Mouse (Mus musculus): ENCODE results near the gene Kti12. TPM values are rescaled to one million over a fixed set of nuclear protein-coding genes. Genes with fewer than 3 reads are reported as not detected.

The Kti12 gene
- total and polyA plus RNA-seq, 2 experiments from 2014 or later: 29.4 to 34.8 TPM

DNA sequence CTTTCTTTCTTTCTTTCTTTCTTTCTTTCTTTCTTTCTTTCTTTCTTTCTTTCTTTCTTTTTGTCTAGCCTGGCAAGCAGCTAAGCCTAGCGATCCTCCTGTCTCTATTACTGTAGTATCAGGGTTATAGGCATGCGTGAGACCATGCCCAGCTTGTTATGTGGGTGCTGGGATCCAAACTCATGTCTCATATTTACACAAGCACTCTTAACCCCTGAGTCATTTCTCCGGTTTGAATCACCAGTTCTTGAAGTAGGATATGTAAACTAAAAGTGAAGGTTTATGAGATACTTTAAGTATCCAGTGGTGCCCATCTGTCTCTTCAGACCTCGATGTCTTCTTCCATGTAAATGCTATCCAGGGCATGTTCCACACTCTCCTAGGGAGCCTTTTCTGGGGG, 39.9 kb downstream of the Kti12 start:
- Histone ChIP-seq H3K4me3 (ENCODE audit: low read length) (no peak overlapping the region), H3K9ac (replicated peaks; ENCODE audit: low read length) (no peak overlapping the region), H3K27ac (no peak overlapping the region), H3K27me3 (ENCODE audit: insufficient read depth, low read length) (no peaks in the 10 kb centered on the region), H3K9me3 (ENCODE audit: low read length) (0 out of 2 replicates have a peak, but pooled peaks cover 3% of the 10 kb centered on the region), H3K4me2 (ENCODE audit: low read depth, low read length) (no peak overlapping the region), H3K4me1 (ENCODE audit: insufficient read depth, low read length) (no peaks in the 10 kb centered on the region), H3K36me3 (ENCODE audit: insufficient read depth, low read length) (no peaks in the 10 kb centered on the region)
- no peak for TF ChIP-seq CTCF (IDR thresholded peaks at IDR 0.05; ENCODE audit: low read depth)
- ATAC-seq (no peak), DNase-seq (ENCODE audit: low spot score) (no peak)
- WGBS: 91% methylated on average over 4 of the region's 4 CpGs

DNA sequence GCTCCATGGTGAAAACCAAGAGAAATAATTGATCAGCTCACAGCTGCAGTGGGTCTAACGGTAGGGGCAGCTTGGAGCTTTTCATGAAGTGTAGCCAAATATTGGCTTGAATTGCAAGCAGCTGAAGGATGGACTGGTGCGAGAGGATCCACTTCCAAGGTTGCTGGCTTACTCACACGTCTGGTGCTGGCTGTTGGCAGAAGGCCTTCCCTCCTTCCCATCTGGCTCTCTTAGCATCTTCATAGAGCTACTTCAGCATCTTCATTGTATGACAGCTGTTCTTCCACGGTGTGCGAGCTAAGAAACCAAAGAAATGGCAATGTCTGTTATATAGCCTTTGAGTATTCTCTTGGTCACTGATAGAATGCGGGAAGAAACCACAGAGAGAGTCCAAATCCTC, 43.3 kb downstream of the Kti12 start:
- Histone ChIP-seq H3K4me3 (ENCODE audit: low read length) (no peak overlapping the region), H3K9me3 (ENCODE audit: low read length) (0 out of 2 replicates have a peak, but pooled peaks cover 3% of the 10 kb centered on the region), H3K36me3 (ENCODE audit: insufficient read depth, low read length) (no peaks in the 10 kb centered on the region), H3K27ac (no peak overlapping the region), H3K27me3 (ENCODE audit: insufficient read depth, low read length) (no peaks in the 10 kb centered on the region), H3K4me1 (ENCODE audit: insufficient read depth, low read length) (no peaks in the 10 kb centered on the region), H3K4me2 (ENCODE audit: low read depth, low read length) (no peak overlapping the region), H3K9ac (replicated peaks; ENCODE audit: low read length) (no peak overlapping the region)
- ATAC-seq (no peak), DNase-seq (ENCODE audit: low spot score) (no peak)
- 64% methylated on average over 6 of the region's 6 CpGs for WGBS
- no peak for TF ChIP-seq CTCF (IDR thresholded peaks at IDR 0.05; ENCODE audit: low read depth)

Other genes with a start within 250 kb of the Kti12 start
- 39.4 and 40.8 TPM in 2 replicates for gene Cc2d1b, start 227.8 kb upstream of the Kti12 start, total RNA-seq (2014; rRNA removed)
- 18.7 and 19.9 TPM in 2 replicates for gene Cc2d1b, start 227.8 kb upstream of the Kti12 start, polyA plus RNA-seq (2015; fragmentation: Nextera tagmentation; extraction: Ambion mirVana)
- gene 3110021N24Rik, start 128.1 kb upstream of the Kti12 start, total RNA-seq (2014; rRNA removed): 0.47 TPM in 1 of 2 replicates, not detected in the other
- gene 3110021N24Rik, start 128.1 kb upstream of the Kti12 start, polyA plus RNA-seq (2015; fragmentation: Nextera tagmentation; extraction: Ambion mirVana): 2.4 and 2.7 TPM in 2 replicates
- 25.9 and 28.5 TPM in 2 replicates for gene Zfyve9, start 67.0 kb upstream of the Kti12 start, total RNA-seq (2014; rRNA removed)
- gene Zfyve9, start 67.0 kb upstream of the Kti12 start, polyA plus RNA-seq (2015; fragmentation: Nextera tagmentation; extraction: Ambion mirVana): 9.2 and 10.0 TPM in 2 replicates
- gene Btf3l4, start 14.2 kb upstream of the Kti12 start, total RNA-seq (2014; rRNA removed): 80.6 and 89.6 TPM in 2 replicates
- gene Btf3l4, start 14.2 kb upstream of the Kti12 start, polyA plus RNA-seq (2015; fragmentation: Nextera tagmentation; extraction: Ambion mirVana): 149 and 152 TPM in 2 replicates
- gene Txndc12, start 13.2 kb upstream of the Kti12 start, total RNA-seq (2014; rRNA removed): 38.1 and 41.3 TPM in 2 replicates
- gene Txndc12, start 13.2 kb upstream of the Kti12 start, polyA plus RNA-seq (2015; fragmentation: Nextera tagmentation; extraction: Ambion mirVana): 68.2 and 73.3 TPM in 2 replicates
- 1.4 TPM in 1 of 2 replicates, not detected in the other for gene A730015C16Rik, start 834 bp downstream of the Kti12 start, total RNA-seq (2014; rRNA removed)
- 1.2 and 1.6 TPM in 2 replicates for gene A730015C16Rik, start 834 bp downstream of the Kti12 start, polyA plus RNA-seq (2015; fragmentation: Nextera tagmentation; extraction: Ambion mirVana)
- gene Rab3b, start 31.3 kb downstream of the Kti12 start, total RNA-seq (2014; rRNA removed): 76.3 and 99.1 TPM in 2 replicates
- 289 and 314 TPM in 2 replicates for gene Rab3b, start 31.3 kb downstream of the Kti12 start, polyA plus RNA-seq (2015; fragmentation: Nextera tagmentation; extraction: Ambion mirVana)
- 36.8 and 36.9 TPM in 2 replicates for gene Nrd1, start 152.9 kb downstream of the Kti12 start, total RNA-seq (2014; rRNA removed)
- gene Nrd1, start 152.9 kb downstream of the Kti12 start, polyA plus RNA-seq (2015; fragmentation: Nextera tagmentation; extraction: Ambion mirVana): 51.2 and 52.3 TPM in 2 replicates